Mouse (Mus musculus) forebrain, embryonic 15.5 days (tissue): ENCODE measurements around the gene Abhd16a. TPM values are rescaled to one million over a fixed set of nuclear protein-coding genes. Genes with fewer than 3 reads are reported as not detected.

Experiments used
- ATAC-seq: fragments of 200-750 bp; cut with Nextera tagmentation; replicated peaks from 2 replicates; pipeline ENCODE4 v1.8.0; 2017; ENCODE audit warnings: mild to moderate bottlenecking, moderate TSS enrichment, moderate library complexity
- H3K27ac ChIP-seq: fragments of 300-500 bp; sonication (generic); replicated peaks from 2 replicates; pipeline ENCODE4 v1.5.1; 2015; ENCODE audit warnings: mild to moderate bottlenecking, inconsistent platforms
- H3K27me3 ChIP-seq: fragments of 300-500 bp; sonication (generic); 2 replicates; pipeline ENCODE4 v1.6.1; 2015; ENCODE audit warnings: inconsistent platforms
- H3K36me3 ChIP-seq: fragments of 300-500 bp; sonication (generic); 2 replicates; pipeline ENCODE4 v1.6.1; 2015; ENCODE audit warnings: mild to moderate bottlenecking, inconsistent platforms
- H3K4me1 ChIP-seq: fragments of 300-500 bp; sonication (generic); 2 replicates; pipeline ENCODE4 v1.6.1; 2015; ENCODE audit warnings: inconsistent platforms
- H3K4me2 ChIP-seq: fragments of 300-500 bp; sonication (generic); replicated peaks from 2 replicates; pipeline ENCODE4 v1.6.1; 2015; ENCODE audit warnings: mild to moderate bottlenecking, inconsistent platforms
- H3K4me3 ChIP-seq: fragments of 300-500 bp; sonication (generic); 2 replicates; pipeline ENCODE4 v1.5.1; 2015; ENCODE audit warnings: mild to moderate bottlenecking, inconsistent platforms
- H3K9ac ChIP-seq: fragments of 300-500 bp; sonication (generic); replicated peaks from 2 replicates; pipeline ENCODE4 v1.6.1; 2015; ENCODE audit warnings: mild to moderate bottlenecking, inconsistent platforms
- H3K9me3 ChIP-seq: fragments of 300-500 bp; sonication (generic); 2 replicates; pipeline ENCODE4 v1.6.1; 2016; ENCODE audit warnings: inconsistent platforms
- WGBS: fragments of 180-500 bp; shearing (Covaris S2); methylation state at CpG from one replicate; pipeline ENCODE4 v1.1.7; 2015; ENCODE audit warnings: mixed read lengths; 5-methylcytosine and 5-hydroxymethylcytosine counted together
- polyA plus RNA-seq: library from polyadenylated mRNA; unstranded; fragments of >200 nt; fragmentation: Nextera tagmentation; extraction: Ambion mirVana; gene quantifications from 2 replicates; pipeline ENCODE4 v1.2.1, GENCODE M21; 2015

Gene Abhd16a
- polyA plus RNA-seq, 1 experiment from 2014 or later, result 93.2 TPM

GRCm38 (mm10) chr17:35147348-35147747 is 58.3 kb downstream of the Abhd16a start:
- no peak for ATAC-seq
- Histone ChIP-seq H3K27me3 (no peaks in the 10 kb centered on the region), H3K4me2 (no peak overlapping the region), H3K9me3 (no peaks in the 10 kb centered on the region), H3K27ac (peak overlapping the region; percentile 0; the same call in 1 of the 2 replicates), H3K9ac (no peak overlapping the region), H3K4me1 (no peaks in the 10 kb centered on the region), H3K4me3 (no peak overlapping the region), H3K36me3 (peaks cover 96% of the 10 kb centered on the region)
- WGBS, result 63% methylated on average over 3 of the region's 3 CpGs

DNA sequence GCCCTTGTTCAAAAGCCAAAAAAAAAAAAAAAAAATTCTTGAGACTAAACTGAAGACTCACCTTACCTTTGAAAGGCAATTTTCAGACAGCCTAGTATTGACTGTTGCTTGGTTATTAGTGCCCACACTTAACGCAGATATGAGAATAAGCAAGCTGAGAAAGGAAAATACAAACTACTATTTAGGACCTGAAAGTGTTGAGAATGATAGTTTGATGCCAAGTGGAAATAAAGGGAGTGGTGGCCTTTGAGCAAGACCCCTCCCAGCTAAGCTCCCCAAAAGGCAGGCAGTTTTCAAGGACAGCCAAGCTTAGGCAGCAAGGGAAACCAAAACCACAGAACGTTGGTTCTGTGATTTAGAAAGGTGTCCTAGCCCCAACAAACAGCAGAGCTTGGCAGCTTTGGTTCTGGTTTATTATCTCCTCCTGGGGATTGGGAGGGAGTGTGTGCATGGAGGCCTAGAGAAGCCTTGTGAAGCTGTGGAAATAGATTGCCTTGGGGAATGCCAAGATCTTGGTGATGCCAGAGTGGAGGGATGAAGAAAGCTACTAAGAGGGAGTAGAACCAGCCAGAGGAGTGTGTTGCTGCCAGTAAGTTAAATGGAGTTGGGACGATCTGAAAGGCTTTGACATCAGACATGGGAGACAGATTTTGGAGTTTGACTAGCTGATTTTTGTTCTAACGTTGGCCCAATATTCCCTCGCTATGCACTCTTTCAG is 59.0 kb downstream of the Abhd16a start:
- Histone ChIP-seq H3K9me3 (no peaks in the 10 kb centered on the region), H3K4me2 (no peak overlapping the region), H3K9ac (no peak overlapping the region), H3K4me1 (no peaks in the 10 kb centered on the region), H3K36me3 (peaks cover 96% of the 10 kb centered on the region), H3K27me3 (no peaks in the 10 kb centered on the region), H3K4me3 (no peak overlapping the region), H3K27ac (peak overlapping the region; percentile 14; the same call in 1 of the 2 replicates)
- 60% methylated on average over 5 of the region's 5 CpGs for WGBS
- no peak for ATAC-seq

DNA sequence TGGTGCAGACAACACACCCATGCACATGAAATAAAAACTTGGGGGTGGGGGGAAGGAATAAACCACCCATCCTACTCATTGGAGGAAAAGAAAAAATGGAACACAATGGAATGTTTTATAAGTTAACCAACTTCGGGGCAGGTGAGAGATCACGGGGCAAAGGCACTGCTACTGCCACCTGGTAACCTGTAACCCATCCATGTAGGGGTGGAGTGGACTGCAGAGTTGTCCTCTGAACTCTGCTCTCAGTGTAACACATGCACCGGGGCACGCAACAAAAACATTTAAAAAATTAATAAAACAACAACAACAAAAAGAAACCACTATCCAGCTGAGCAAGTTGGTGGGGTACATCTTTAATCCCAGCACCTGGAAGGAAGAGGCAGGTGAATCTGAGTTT is 63.1 kb downstream of the Abhd16a start:
- 92% methylated on average over 4 of the region's 4 CpGs for WGBS
- no peaks in the 10 kb centered on the region for H3K27me3 ChIP-seq
- no peak overlapping the region for H3K27ac ChIP-seq
- peaks cover 96% of the 10 kb centered on the region for H3K36me3 ChIP-seq
- H3K4me1 ChIP-seq, result no peaks in the 10 kb centered on the region
- H3K9me3 ChIP-seq, result no peaks in the 10 kb centered on the region
- ATAC-seq, result no peak
- H3K9ac ChIP-seq, result no peak overlapping the region
- H3K4me3 ChIP-seq, result no peak overlapping the region
- H3K4me2 ChIP-seq, result no peak overlapping the region

Other genes with a start within 250 kb of the Abhd16a start
- 59.6 and 59.7 TPM in 2 replicates for gene Skiv2l, start 239.1 kb upstream of the Abhd16a start, polyA plus RNA-seq
- gene Nelfe, start 238.9 kb upstream of the Abhd16a start, polyA plus RNA-seq, result 94.9 and 97.1 TPM in 2 replicates
- 1.8 and 2.1 TPM in 2 replicates for gene Cfb, start 226.7 kb upstream of the Abhd16a start, polyA plus RNA-seq
- gene Zbtb12, start 209.8 kb upstream of the Abhd16a start, polyA plus RNA-seq, result 9.5 and 9.9 TPM in 2 replicates
- gene Gm20547, start 207.2 kb upstream of the Abhd16a start, polyA plus RNA-seq, result 0.17 TPM in 1 of 2 replicates, not detected in the other
- 0.77 and 1.5 TPM in 2 replicates for gene C2, start 191.0 kb upstream of the Abhd16a start, polyA plus RNA-seq
- 108 and 111 TPM in 2 replicates for gene Ehmt2, start 190.8 kb upstream of the Abhd16a start, polyA plus RNA-seq
- not detected in 2 replicates for gene Slc44a4, start 174.8 kb upstream of the Abhd16a start, polyA plus RNA-seq
- 27.9 and 31.0 TPM in 2 replicates for gene Neu1, start 158.0 kb upstream of the Abhd16a start, polyA plus RNA-seq
- gene Hspa1b, start 130.0 kb upstream of the Abhd16a start, polyA plus RNA-seq, result 0.10 and 0.17 TPM in 2 replicates
- gene Gm20481, start 119.4 kb upstream of the Abhd16a start, polyA plus RNA-seq, result not detected in 2 replicates
- 3.6 and 3.7 TPM in 2 replicates for gene Hspa1a, start 117.1 kb upstream of the Abhd16a start, polyA plus RNA-seq
- gene Hspa1l, start 116.6 kb upstream of the Abhd16a start, polyA plus RNA-seq, result 1.5 TPM in 2 replicates
- 132 and 149 TPM in 2 replicates for gene Lsm2, start 107.4 kb upstream of the Abhd16a start, polyA plus RNA-seq
- 82.9 and 88.6 TPM in 2 replicates for gene Vars, start 88.3 kb upstream of the Abhd16a start, polyA plus RNA-seq
- 0.14 and 0.28 TPM in 2 replicates for gene Vwa7, start 72.7 kb upstream of the Abhd16a start, polyA plus RNA-seq
- 5.8 and 5.9 TPM in 2 replicates for gene Sapcd1, start 61.2 kb upstream of the Abhd16a start, polyA plus RNA-seq
- gene Msh5, start 42.5 kb upstream of the Abhd16a start, polyA plus RNA-seq, result 2.8 and 3.2 TPM in 2 replicates
- 98.4 and 100 TPM in 2 replicates for gene Clic1, start 39.3 kb upstream of the Abhd16a start, polyA plus RNA-seq
- 540 and 556 TPM in 2 replicates for gene Ddah2, start 30.2 kb upstream of the Abhd16a start, polyA plus RNA-seq
- gene Ly6g6c, start 23.9 kb upstream of the Abhd16a start, polyA plus RNA-seq, result not detected in 2 replicates
- gene Mpig6b, start 23.1 kb upstream of the Abhd16a start, polyA plus RNA-seq, result 0.15 and 0.17 TPM in 2 replicates
- 10.0 and 11.9 TPM in 2 replicates for gene Ly6g6e, start 12.4 kb upstream of the Abhd16a start, polyA plus RNA-seq
- gene Ly6g6d, start 11.2 kb upstream of the Abhd16a start, polyA plus RNA-seq, result 0.46 and 0.47 TPM in 2 replicates
- 0.32 TPM in 1 of 2 replicates, not detected in the other for gene Ly6g6f, start 3.7 kb upstream of the Abhd16a start, polyA plus RNA-seq
- not detected in 2 replicates for gene Ly6g5c, start 19.0 kb downstream of the Abhd16a start, polyA plus RNA-seq
- 1.2 and 1.3 TPM in 2 replicates for gene Ly6g5b, start 26.2 kb downstream of the Abhd16a start, polyA plus RNA-seq
- 29.3 and 32.0 TPM in 2 replicates for gene Gpank1, start 32.2 kb downstream of the Abhd16a start, polyA plus RNA-seq
- 307 and 309 TPM in 2 replicates for gene Csnk2b, start 32.8 kb downstream of the Abhd16a start, polyA plus RNA-seq
- gene D17H6S53E, start 37.1 kb downstream of the Abhd16a start, polyA plus RNA-seq, result 8.7 TPM in 2 replicates
- 0.28 and 0.31 TPM in 2 replicates for gene Apom, start 42.8 kb downstream of the Abhd16a start, polyA plus RNA-seq
- 92.3 and 93.8 TPM in 2 replicates for gene Bag6, start 45.9 kb downstream of the Abhd16a start, polyA plus RNA-seq
- gene Prrc2a, start 75.6 kb downstream of the Abhd16a start, polyA plus RNA-seq, result 185 and 208 TPM in 2 replicates
- 5.7 and 7.8 TPM in 2 replicates for gene Aif1, start 86.8 kb downstream of the Abhd16a start, polyA plus RNA-seq
- gene Lst1, start 99.2 kb downstream of the Abhd16a start, polyA plus RNA-seq, result 6.2 and 6.8 TPM in 2 replicates
- 0.25 and 0.70 TPM in 2 replicates for gene Ltb, start 105.2 kb downstream of the Abhd16a start, polyA plus RNA-seq
- not detected in 2 replicates for gene Tnf, start 112.7 kb downstream of the Abhd16a start, polyA plus RNA-seq
- 0.36 TPM in 1 of 2 replicates, not detected in the other for gene Lta, start 116.1 kb downstream of the Abhd16a start, polyA plus RNA-seq
- gene Gm16181, start 131.6 kb downstream of the Abhd16a start, polyA plus RNA-seq, result 0.61 and 1.1 TPM in 2 replicates
- 38.2 and 41.5 TPM in 2 replicates for gene Atp6v1g2, start 144.4 kb downstream of the Abhd16a start, polyA plus RNA-seq
- 11.7 and 12.3 TPM in 2 replicates for gene Nfkbil1, start 146.5 kb downstream of the Abhd16a start, polyA plus RNA-seq
- 478 and 488 TPM in 2 replicates for gene Ddx39b, start 152.5 kb downstream of the Abhd16a start, polyA plus RNA-seq
- 48.1 and 50.1 TPM in 2 replicates for gene H2-D1, start 173.5 kb downstream of the Abhd16a start, polyA plus RNA-seq
- 0.27 and 0.32 TPM in 2 replicates for gene H2-Q1, start 231.1 kb downstream of the Abhd16a start, polyA plus RNA-seq